Mouse (Mus musculus) megakaryocyte, embryonic 14.5 days (primary cell): Measurements from ENCODE around the gene Agrp. TPM values are rescaled to one million over a fixed set of nuclear protein-coding genes. Genes with fewer than 3 reads are reported as not detected.
"Not testable (repeated sequence)": the region's sequence is repeated elsewhere in the genome, so short reads cannot be mapped to it uniquely, and the experiment has no call there.

ENCODE experiments used
- H3K27me3 ChIP-seq: replicated peaks from 2 replicates; pipeline ENCODE3; 2012; ENCODE audit warnings: inconsistent platforms
- H3K36me3 ChIP-seq: replicated peaks from 2 replicates; pipeline ENCODE3; 2012; ENCODE audit warnings: low read length, inconsistent platforms, mixed read lengths
- H3K4me1 ChIP-seq: 2 replicates; pipeline ENCODE4 v1.6.1; 2012; ENCODE audit warnings: inconsistent platforms
- H3K4me3 ChIP-seq: replicated peaks from 2 replicates; pipeline ENCODE3; 2012; ENCODE audit warnings: moderate library complexity, mild to moderate bottlenecking, inconsistent platforms
- H3K9me3 ChIP-seq: 2 replicates; pipeline ENCODE4 v1.6.1; 2012; ENCODE audit warnings: inconsistent platforms
- FLI1 ChIP-seq: IDR thresholded peaks from 2 replicates; pipeline ENCODE4 v1.6.1; 2012; ENCODE audit warnings: low read length, inconsistent platforms, mixed read lengths
- GATA1 ChIP-seq: IDR thresholded peaks from 3 replicates; pipeline ENCODE4 v1.6.1; 2012; ENCODE audit warnings: mixed read lengths, low read length, inconsistent platforms, borderline replicate concordance
- polyA plus RNA-seq: library from polyadenylated mRNA; stranded (reverse); fragments of >175 nt; gene quantifications from 2 replicates; pipeline ENCODE4 v1.2.3, GENCODE M21; 2012; ENCODE audit warnings: low replicate concordance; ENCODE audit not compliant: insufficient read depth

The Agrp gene
- polyA plus RNA-seq, 1 experiment = not detected

DNA sequence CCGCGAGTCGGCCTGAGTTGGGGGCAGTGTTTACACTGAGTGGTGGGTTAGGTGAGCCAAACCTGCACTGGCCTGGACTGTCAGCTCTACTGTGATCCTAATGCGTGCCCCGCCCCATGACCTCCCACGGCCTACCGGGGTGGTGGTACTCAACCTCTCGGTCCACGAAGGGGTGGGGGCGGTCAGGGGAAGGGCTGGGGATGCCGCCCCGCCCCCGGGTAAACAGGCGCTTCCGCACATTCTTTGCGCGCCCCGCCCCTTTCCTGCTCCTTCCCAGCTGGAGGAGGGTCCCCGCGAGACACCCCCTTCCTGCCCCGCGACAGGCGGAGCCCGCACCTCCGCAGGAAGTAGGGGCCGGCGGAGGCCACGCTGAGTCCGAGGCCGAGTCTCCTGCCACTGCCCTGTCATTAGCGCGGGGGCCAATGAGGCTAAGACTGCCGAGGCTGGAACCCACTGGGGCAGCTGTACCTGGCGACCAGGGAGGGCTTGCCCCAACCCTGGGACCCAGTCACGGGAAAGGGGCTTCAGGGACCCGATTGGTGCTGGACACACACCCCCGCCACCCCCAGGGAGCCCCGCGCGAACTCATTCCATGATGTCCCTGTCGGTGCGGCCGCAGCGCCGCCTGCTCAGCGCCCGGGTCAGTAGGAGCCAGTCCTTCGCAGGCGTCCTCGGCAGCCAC is 23.2 kb downstream of the Agrp start:
- peak overlapping the region; percentile 93 for H3K4me3 ChIP-seq
- TF ChIP-seq GATA1 (no peak), FLI1 (no peak)
- H3K36me3 ChIP-seq = peaks cover 68% of the 10 kb centered on the region
- no peaks in the 10 kb centered on the region for H3K9me3 ChIP-seq
- H3K4me1 ChIP-seq = peaks cover 87% of the 10 kb centered on the region
- H3K27me3 ChIP-seq = no peaks in the 10 kb centered on the region

DNA sequence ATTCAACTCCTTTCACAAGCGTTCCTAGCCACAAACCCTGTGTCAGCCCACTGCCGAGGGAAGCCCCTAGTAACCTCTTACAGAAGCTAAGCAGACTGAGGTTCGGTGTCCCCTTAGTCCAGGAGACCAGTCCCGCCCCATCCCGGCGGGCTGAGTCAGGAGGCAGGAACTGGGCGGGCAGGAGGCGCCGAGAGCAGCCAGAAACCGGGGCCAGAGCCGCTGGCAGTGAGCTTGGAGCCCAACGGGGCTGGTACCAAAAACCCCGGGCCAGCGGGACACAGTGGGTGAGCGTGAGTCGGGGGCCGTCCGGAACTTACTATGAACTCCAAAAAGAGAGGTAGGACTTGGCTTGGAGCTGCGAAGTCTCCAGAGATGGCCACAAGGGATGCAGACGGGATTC is 24.2 kb downstream of the Agrp start:
- Histone ChIP-seq H3K4me3 (peak overlapping the region; percentile 93), H3K9me3 (no peaks in the 10 kb centered on the region), H3K4me1 (peaks cover 87% of the 10 kb centered on the region), H3K36me3 (peaks cover 59% of the 10 kb centered on the region), H3K27me3 (no peaks in the 10 kb centered on the region)
- TF ChIP-seq FLI1 = no peak
- no peak for TF ChIP-seq GATA1

DNA sequence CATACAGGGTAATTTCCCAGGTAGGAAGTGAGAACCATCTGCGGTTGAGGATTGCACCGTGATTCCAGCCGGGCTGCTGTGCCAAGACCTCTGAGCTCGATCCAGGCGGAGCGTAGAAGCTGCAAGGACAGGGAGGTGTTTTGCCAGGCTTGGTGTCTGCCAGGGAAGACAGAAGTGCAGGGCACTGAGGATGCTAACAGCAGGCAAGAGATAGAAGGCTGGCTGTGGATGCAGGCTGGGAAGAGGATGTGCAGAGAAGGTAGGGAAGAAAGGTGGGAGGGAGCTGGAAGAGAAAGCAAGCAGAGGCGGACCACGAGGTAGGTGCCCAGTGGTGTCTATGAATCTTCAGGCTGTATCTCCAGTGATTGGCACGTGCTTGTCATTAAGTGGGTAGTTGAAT is 25.4 kb downstream of the Agrp start:
- Histone ChIP-seq H3K36me3 (peaks cover 47% of the 10 kb centered on the region), H3K4me3 (peak overlapping the region; percentile 46), H3K27me3 (no peaks in the 10 kb centered on the region), H3K4me1 (peaks cover 87% of the 10 kb centered on the region), H3K9me3 (no peaks in the 10 kb centered on the region)
- no peak for TF ChIP-seq GATA1
- TF ChIP-seq FLI1 = no peak

DNA sequence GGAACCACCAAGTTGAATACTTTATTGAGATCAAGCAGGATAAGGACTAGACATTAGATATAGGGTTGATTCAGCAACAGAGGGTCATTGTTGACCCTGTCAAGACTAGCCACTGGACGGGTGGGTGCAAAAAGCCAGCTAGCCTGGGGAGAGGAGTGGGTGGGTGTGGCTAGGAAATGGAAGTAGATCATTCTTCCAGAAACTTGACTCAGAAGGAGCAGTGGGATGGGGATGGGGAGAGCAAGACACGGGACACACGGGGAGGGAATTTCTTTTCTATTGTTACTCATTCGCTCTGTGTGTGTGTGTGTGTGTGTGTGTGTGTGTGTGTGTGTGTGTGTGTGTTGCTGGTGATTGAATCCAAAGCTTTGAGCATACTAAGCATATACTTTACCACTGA is 27.4 kb downstream of the Agrp start:
- no peak; the same call in 2 of the 3 replicates for TF ChIP-seq GATA1
- no peak for TF ChIP-seq FLI1

DNA sequence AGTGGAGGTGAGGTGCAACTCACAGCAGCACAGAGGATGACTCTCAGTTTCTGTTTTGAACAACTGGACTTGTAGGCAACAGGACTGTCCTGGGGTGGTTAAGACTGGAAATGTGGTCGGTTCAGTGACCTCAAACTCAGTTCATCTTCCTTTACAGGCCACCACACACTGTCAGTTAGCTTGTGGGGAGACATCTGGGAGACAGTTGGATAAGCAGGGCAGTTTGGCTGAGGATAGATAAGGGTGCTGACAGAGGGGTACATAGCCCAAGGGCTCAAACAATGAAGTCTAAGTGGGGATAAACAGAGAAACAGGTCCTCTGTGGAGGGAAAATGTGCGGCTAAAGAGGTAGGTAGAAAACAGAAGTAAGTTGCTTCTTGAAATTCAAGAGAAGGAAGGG is 27.8 kb downstream of the Agrp start:
- peaks cover 22% of the 10 kb centered on the region for H3K36me3 ChIP-seq
- TF ChIP-seq FLI1 = no peak
- peak; percentile 85; the same call in 2 of the 3 replicates for TF ChIP-seq GATA1
- H3K4me3 ChIP-seq = peak overlapping the region; percentile 85
- H3K4me1 ChIP-seq = peaks cover 90% of the 10 kb centered on the region
- no peaks in the 10 kb centered on the region for H3K27me3 ChIP-seq
- no peaks in the 10 kb centered on the region for H3K9me3 ChIP-seq

More for the DNA sequence above, 27.4 kb downstream of the Agrp start:
- H3K4me1 ChIP-seq = peaks cover 90% of the 10 kb centered on the region
- no peaks in the 10 kb centered on the region for H3K9me3 ChIP-seq
- H3K36me3 ChIP-seq = peaks cover 26% of the 10 kb centered on the region
- no peaks in the 10 kb centered on the region for H3K27me3 ChIP-seq
- H3K4me3 ChIP-seq = peak overlapping the region; percentile 85

DNA sequence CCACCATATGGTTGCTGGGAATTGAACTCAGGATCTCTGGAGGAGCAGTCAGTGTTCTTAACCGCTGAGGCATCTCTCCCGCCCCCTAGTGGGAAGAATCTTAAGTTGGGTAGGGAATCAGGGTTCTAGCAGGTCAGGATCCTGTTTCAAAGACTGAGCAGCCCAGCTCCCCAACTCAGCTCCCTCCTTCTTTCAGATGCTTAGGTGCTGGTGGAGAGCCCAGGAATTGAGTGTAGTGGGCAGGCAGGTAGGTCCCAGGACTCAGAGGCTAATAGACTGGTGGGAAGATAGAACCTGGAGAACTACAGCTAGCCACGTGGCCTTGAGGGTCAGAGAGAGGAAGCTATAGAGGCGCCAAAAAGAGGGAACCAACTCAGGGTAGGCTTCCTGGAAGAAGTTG is 29.5 kb downstream of the Agrp start:
- peaks cover 87% of the 10 kb centered on the region for H3K4me1 ChIP-seq
- peak overlapping the region; percentile 72 for H3K4me3 ChIP-seq
- H3K27me3 ChIP-seq = peaks cover 3% of the 10 kb centered on the region
- H3K36me3 ChIP-seq = peaks cover 18% of the 10 kb centered on the region
- no peaks in the 10 kb centered on the region for H3K9me3 ChIP-seq
- no peak for TF ChIP-seq FLI1
- TF ChIP-seq GATA1 = no peak

DNA sequence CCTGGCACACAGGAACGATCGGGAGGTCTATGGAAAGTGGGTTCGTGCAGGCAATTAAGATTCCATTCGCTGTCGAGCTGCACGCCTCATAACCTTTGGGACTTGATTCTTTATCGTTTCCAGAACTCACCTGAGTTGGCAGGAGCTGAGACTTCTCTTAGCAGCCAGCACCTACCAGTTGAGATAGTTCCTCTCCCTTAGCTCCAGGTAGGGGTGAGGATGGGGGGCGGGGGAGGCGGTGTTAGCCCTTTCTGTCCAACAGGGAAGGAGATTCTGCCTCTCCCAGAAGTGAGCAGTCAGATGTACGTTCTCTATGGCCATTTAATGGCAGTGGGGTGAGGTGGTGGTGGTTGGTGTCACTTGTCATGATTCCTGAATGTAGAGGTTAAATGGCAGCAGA is 30.1 kb downstream of the Agrp start:
- Histone ChIP-seq H3K4me1 (peaks cover 81% of the 10 kb centered on the region), H3K4me3 (peak overlapping the region; percentile 100), H3K9me3 (no peaks in the 10 kb centered on the region), H3K27me3 (peaks cover 3% of the 10 kb centered on the region), H3K36me3 (peaks cover 18% of the 10 kb centered on the region)
- TF ChIP-seq FLI1 = no peak
- no peak for TF ChIP-seq GATA1

DNA sequence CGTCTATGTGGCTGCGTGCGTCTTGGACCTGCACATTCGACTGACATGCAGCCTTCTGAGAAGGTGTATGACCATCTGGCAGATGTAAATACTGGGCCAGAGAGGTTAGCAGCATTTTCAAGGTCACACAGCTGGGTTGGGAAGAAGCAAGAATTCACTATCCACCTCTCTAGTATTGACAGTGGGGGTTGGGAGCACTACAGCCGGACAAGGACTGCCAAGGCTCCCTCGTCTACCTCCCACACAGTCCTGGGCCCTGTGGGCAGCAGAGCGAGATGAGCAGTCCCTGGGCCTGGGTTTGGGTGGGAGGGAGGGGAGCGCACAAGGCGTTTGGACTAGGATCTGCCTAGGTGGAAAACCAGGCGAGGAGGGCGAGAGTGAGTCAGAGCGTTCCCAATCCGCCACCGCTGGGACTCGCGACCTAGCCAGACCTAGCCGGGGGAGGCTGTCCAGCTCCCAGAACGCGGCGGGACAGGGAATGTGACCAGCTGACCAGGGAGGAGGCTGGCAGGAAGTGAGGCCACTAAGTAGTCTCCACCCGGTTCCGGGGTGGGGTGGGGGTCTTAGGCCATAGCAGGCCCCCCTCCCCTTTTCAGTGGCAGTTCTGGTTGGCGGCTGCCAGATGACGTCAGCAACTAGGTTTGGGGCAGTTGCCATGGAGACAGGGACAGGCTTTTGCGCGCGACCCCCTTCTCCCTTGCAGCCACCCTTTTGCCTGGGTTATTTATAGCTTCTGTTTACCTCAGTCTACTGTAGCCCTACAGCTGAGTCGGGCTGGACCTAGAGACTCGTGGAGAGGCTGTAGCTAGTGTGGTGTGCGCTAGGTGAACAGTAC is 30.8 kb downstream of the Agrp start:
- peak overlapping the region; percentile 100 for H3K4me3 ChIP-seq
- H3K27me3 ChIP-seq = peaks cover 3% of the 10 kb centered on the region
- TF ChIP-seq GATA1 (no peak), FLI1 (no peak)
- peaks cover 79% of the 10 kb centered on the region for H3K4me1 ChIP-seq
- no peaks in the 10 kb centered on the region for H3K9me3 ChIP-seq
- H3K36me3 ChIP-seq = peaks cover 12% of the 10 kb centered on the region

DNA sequence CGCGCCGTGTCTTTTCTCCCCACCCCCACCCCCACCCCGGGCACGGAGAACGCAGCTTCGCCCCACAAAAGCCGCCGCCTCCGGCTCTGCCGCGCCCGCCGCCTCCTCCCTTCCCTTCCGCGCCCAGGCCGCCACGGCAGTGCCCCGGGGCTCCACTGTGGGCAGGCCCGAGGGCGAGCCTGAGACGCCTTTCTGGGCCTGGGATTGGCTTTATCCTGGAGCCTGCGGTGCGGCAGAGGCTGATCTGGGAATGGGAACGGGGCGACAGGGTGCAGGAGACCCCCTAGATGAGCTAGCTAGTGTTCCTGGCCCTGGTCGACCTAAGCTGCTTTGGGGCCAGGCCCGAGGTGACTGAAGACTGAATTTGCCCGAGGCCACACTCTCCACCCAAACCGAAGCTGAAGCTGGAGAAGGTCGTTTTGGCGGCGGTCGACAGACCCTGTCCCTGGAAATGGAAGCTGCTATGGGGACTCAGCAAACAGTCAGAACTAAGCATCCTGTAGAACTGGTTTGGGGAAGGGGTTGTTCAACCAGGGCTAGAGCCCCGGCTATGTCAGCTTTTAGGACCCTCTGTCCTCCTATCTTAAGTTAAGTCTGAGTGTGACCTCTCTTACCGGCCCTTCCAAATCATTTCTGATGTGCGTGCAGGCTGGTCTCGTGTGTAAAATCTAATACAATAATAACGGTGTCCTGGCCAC is 31.6 kb downstream of the Agrp start:
- TF ChIP-seq FLI1 (no peak), GATA1 (no peak)
- Histone ChIP-seq H3K4me1 (peaks cover 76% of the 10 kb centered on the region), H3K9me3 (no peaks in the 10 kb centered on the region), H3K4me3 (peak overlapping the region; percentile 100), H3K27me3 (peaks cover 3% of the 10 kb centered on the region), H3K36me3 (peaks cover 4% of the 10 kb centered on the region)

DNA sequence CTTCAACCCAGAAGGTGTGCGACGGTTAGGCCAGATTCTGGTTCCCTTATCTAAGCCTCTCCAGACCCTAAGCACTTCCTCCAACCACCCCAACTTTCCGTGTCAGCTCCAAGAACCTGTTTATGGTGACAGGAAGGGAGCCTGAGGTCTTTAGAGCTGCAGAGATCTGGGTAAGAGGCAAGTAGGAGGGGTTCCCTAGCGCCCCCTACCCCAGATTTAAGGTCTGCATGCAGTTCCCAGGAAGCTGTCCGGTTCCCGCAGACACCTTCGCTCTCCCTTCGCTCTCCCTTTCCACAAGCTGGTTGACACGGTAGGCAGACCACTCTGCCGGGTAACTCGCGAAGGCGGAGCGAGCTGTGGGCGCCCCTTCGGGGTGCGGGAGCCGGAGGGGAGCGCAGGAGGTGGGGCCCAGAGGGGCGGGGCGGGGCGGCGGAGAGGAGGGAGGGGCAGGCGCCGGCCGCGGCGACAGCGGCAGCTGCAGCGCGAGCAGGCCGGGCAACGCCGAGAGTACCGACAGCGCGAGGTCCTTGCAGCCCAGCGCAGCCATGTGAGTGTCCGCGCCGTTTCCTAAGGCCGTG is 32.3 kb downstream of the Agrp start, which contains the start of gene Ripor1:
TSS of gene Ripor1 (plus strand) at position 452 of the 578 bp plus-strand sequence.
- peak; percentile 31; the same call in 1 of the 3 replicates for TF ChIP-seq GATA1
- no peak for TF ChIP-seq FLI1
- peaks cover 69% of the 10 kb centered on the region for H3K4me1 ChIP-seq
- H3K36me3 ChIP-seq = no peaks in the 10 kb centered on the region
- no peaks in the 10 kb centered on the region for H3K9me3 ChIP-seq
- H3K4me3 ChIP-seq = peak within 1 kb of the TSS; percentile 100
- peaks cover 3% of the 10 kb centered on the region for H3K27me3 ChIP-seq

DNA sequence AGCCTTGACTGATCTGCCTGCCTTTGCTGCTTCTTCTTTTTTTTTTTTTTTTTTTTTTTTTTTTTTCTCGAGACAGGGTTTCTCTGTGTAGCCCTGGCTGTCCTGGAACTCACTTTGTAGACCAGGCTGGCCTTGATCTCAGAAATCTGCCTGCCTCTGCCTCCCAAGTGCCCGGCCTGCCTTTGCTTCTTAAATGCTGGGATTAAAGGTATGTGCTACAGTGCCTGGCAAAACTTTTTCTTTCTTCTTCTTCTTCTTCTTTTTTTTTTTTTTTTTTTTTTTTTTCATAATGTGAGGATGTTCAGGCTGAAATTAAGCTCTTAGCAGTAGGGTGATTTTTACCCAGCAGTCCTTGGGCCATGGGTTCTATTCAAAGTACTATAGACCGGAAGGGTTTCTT is 34.7 kb downstream of the Agrp start:
- H3K9me3 ChIP-seq, H3K36me3 ChIP-seq, H3K27me3 ChIP-seq, H3K4me3 ChIP-seq: not testable (repeated sequence)
- peaks cover 45% of the 10 kb centered on the region for H3K4me1 ChIP-seq
